Mouse (Mus musculus) bone marrow, adult 2 months (tissue): Measurements from ENCODE around the gene Gjc1. TPM values are rescaled to one million over a fixed set of nuclear protein-coding genes. Genes with fewer than 3 reads are reported as not detected.

Experiments used
- H3K27ac ChIP-seq: fragments of 200-500 bp; 2 replicates; pipeline ENCODE4 v1.5.1; 2012; ENCODE audit warnings: low read depth, mild to moderate bottlenecking, control low read depth, inconsistent platforms, low read length; ENCODE audit not compliant: control insufficient read depth, poor library complexity, insufficient read depth
- H3K4me1 ChIP-seq: fragments of 200-500 bp; 2 replicates; pipeline ENCODE4 v1.6.1; 2011; ENCODE audit warnings: low read length; ENCODE audit not compliant: control insufficient read depth, insufficient read depth
- H3K4me3 ChIP-seq: fragments of 200-500 bp; replicated peaks from 2 replicates; pipeline ENCODE3; 2011; ENCODE audit warnings: mild to moderate bottlenecking, low read depth, low read length, control low read depth; ENCODE audit not compliant: control insufficient read depth
- CTCF ChIP-seq: fragments of 200-500 bp; IDR thresholded peaks from 2 replicates; pipeline ENCODE4 v1.5.1; 2011; ENCODE audit warnings: low read length, control low read depth; ENCODE audit not compliant: control insufficient read depth, insufficient read depth
- POLR2A ChIP-seq: fragments of 200-500 bp; IDR thresholded peaks from 2 replicates; pipeline ENCODE4 v1.6.1; 2011; ENCODE audit warnings: low read depth, mild to moderate bottlenecking, control low read depth, low read length, borderline replicate concordance; ENCODE audit not compliant: control insufficient read depth
- WGBS: fragments of 180-500 bp; shearing (Covaris S2); methylation state at CpG from one replicate; pipeline ENCODE4 v1.1.7; 2018; 5-methylcytosine and 5-hydroxymethylcytosine counted together
- polyA plus RNA-seq: library from polyadenylated mRNA; stranded (reverse); fragments of >200 nt; gene quantifications from 2 replicates; pipeline ENCODE4 v1.2.4, GENCODE M21; 2011; ENCODE audit warnings: low replicate concordance; ENCODE audit not compliant: missing spikeins, insufficient read depth, insufficient read length

The Gjc1 gene
- polyA plus RNA-seq, 1 experiment: 3.4 TPM

DNA sequence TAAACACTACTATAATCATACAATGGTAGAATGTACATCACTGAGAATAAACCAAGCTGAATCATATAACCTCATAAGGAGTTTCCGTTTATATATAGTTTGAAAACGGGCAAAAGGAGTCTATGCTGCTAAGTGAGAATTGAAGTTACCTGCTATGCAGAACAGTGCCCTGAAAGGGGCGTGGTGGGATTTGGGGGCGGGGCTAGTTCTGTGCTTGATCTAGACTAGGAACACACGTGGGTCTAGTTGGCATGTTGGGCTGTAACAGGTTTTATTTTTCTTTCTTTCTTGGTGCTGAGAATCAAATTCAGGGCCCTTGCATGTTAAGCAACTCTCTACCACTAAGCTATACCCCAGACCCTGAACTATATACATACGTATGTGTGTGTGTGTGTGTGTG, 1.7 kb upstream of the Gjc1 start:
- Histone ChIP-seq H3K4me1 (no peaks in the 10 kb centered on the region; the same call in 1 of the 2 replicates), H3K4me3 (no peak overlapping the region), H3K27ac (no peak overlapping the region)
- 43% methylated on average over 6 of the region's 6 CpGs for WGBS
- TF ChIP-seq POLR2A: no peak
- TF ChIP-seq CTCF: no peak

DNA sequence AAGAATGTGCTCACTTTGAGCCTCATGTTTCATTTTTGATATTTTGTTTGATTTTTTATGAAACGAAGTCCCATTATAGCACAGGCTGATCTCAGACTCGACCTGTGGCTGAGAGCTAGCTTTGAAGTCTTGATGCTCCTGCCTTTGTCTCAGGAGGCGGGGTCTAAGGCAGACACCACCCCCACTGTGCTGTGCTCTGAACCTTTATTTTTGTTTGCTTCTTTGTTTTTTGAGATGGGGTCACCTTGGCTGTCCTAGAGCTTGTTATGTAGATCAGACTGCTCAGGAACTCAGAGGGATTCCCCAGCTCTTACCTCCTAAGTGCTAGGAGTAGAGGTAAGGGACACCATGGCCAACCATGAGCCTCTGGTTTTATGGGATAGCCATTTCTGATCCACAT, 932 bp upstream of the Gjc1 start:
- no peak overlapping the region for H3K4me3 ChIP-seq
- WGBS: 34% methylated on average over 3 of the region's 3 CpGs
- TF ChIP-seq CTCF: no peak
- TF ChIP-seq POLR2A: no peak
- no peaks in the 10 kb centered on the region; the same call in 1 of the 2 replicates for H3K4me1 ChIP-seq
- no peak overlapping the region for H3K27ac ChIP-seq

DNA sequence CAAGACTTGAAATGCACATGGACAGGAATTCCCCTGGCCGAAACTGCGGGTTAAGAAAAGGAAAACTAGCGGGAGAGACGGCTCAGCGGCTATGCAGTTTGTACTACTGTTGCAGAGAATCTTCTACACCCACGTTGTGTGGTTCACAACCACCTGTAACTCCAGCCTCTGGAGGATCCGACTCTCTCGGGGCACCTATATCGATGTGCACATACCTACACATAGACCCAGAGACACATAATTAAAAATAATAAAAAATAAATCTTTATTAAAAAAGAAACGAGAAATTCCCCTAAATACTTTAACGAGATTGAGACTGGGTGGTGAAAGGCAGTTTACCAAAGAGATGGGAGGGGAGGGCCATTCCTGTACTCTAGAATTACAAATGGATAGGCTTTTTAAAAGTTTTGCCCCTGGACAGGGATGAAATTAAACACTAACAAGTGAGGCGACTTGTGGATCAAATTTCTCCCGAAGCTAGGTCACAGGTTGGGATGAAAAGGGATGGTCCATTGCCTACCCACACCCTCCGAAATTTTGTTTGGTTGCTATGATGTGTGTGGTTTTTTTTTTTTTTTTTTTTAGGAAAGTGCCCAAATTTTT, 384 bp upstream of the Gjc1 start:
- no peak overlapping the region for H3K4me3 ChIP-seq
- TF ChIP-seq CTCF (no peak), POLR2A (no peak)
- 8% methylated on average over 14 of the region's 14 CpGs for WGBS
- H3K27ac ChIP-seq: no peak overlapping the region
- H3K4me1 ChIP-seq: no peaks in the 10 kb centered on the region; the same call in 1 of the 2 replicates

DNA sequence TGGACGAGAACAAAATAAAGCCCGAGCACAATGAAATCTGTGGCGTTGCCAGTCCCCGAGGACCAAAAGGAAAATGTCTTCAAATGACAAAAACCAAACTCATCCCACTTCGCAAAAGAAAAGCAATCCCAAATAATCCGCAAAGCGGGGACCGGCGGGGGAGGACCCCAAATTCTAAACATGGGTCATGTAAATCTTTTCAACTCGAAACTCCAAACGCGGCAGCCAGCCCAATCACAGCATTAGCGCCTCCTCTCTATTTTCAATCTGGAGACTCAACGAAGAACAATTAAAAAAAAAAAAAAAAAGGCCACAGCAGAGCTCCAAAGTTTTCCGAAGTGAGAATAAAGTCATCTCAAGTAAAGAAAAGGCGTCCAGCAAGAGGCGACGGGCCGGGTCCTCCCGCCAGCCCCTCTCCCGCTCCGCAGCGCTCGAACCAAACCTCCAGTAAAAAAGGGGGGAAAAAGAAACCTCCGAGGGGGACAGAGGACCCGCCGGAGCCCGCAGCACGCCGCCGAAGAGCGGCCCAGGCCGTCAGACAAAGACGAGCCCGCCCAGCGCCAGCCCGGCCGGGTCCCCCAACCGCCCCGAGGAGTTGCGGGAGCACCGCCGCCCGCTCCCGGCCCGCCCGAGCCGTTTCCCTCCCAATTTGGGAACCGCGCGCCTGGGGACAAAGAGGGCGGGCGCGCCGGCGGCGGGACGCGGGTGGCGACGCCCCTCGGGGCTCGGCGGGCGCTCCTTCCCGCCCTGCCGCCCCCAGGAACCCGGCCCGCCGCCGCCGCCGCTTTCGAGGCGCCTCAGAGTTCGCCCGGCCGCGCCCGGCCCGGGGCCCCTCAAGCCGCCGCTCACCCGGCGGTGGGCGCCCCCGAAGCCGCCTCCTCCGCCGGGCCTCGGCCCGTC, 1.1 kb downstream of the Gjc1 start:
- Histone ChIP-seq H3K4me3 (no peak overlapping the region), H3K27ac (no peak overlapping the region; the same call in 1 of the 2 replicates), H3K4me1 (no peaks in the 10 kb centered on the region; the same call in 1 of the 2 replicates)
- TF ChIP-seq CTCF (no peak), POLR2A (no peak)
- WGBS: 1% methylated on average over 66 of the region's 92 CpGs

DNA sequence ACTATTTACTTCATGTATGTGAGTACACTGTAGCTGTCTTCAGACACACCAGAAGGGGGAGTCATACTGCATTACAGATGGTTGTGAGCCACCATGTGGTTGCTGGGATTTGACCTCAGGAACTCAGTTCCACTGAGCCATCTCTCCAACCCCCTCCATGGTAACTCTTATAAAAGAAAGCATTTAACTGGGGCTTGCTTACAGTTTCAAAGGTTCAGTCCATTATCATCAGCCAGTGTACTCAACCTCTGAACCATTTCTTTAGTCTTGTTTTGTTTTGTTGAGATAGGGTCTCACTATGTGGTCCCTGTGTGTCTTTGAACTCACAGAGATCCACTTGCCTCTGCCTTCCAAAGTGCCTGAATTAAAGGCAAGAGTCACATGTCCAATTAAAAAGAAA, 4.6 kb downstream of the Gjc1 start:
- Histone ChIP-seq H3K4me1 (no peaks in the 10 kb centered on the region), H3K4me3 (no peak overlapping the region), H3K27ac (no peak overlapping the region)
- TF ChIP-seq CTCF (no peak), POLR2A (no peak)

DNA sequence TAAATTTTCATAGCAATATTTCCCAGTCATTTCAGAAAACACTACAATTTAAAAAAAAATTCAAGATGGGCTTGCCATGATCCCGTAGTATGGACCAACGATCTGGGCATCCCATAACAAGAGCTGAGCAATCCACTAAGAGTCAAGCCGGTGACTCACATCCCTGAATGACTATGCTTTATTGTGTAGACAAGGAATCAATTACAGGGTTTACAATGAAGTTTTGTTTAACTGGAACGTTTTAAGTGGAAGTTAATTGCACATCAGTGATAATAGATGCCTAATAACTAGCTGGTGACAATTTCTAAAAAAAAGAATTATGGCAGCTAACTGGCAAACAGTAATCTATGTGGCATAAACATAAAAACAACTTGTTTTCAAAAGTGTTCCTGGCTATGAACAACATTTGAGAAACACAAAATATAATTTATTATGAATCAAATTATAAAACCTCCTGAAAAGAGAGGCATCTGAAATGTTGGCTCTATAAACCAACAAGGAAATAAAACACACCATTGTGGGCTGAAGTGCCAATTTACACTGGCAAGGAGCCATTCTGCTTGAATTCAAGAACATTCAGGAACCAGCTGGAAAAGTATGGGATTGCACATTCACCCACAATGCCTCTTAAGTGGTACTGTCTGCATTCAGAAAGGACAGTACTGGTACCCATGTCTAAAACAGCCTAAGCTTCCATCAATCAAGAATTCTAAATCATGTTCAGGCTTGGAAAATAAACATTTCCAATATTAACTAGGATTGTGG, 8.6 kb downstream of the Gjc1 start:
- 66% methylated on average over 4 of the region's 4 CpGs for WGBS
- Histone ChIP-seq H3K27ac (no peak overlapping the region), H3K4me3 (no peak overlapping the region), H3K4me1 (no peaks in the 10 kb centered on the region)
- no peak for TF ChIP-seq POLR2A
- no peak for TF ChIP-seq CTCF

DNA sequence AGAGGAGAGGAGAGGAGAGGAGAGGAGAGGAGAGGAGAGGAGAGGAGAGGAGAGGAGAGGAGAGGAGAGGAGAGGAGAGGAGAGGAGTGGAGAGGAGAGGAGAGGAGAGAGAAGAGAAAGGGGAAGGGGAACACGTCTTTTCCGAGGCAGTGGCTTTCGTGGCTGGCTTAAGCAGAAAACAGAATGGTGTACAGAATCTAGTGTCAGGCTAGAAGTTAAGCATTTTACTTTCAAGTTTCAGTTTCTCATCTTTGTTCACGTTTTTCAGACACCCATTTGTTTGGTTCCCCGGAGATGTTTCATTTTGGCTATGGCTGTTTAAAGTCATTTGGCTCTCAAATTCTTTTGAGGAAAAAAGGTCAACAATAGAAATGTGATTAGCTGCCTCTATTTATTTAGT, 11.3 kb downstream of the Gjc1 start:
- no peaks in the 10 kb centered on the region for H3K4me1 ChIP-seq
- no peak overlapping the region for H3K27ac ChIP-seq
- H3K4me3 ChIP-seq: no peak overlapping the region
- WGBS: 9% methylated on average over 5 of the region's 5 CpGs
- TF ChIP-seq CTCF: no peak
- TF ChIP-seq POLR2A: no peak

DNA sequence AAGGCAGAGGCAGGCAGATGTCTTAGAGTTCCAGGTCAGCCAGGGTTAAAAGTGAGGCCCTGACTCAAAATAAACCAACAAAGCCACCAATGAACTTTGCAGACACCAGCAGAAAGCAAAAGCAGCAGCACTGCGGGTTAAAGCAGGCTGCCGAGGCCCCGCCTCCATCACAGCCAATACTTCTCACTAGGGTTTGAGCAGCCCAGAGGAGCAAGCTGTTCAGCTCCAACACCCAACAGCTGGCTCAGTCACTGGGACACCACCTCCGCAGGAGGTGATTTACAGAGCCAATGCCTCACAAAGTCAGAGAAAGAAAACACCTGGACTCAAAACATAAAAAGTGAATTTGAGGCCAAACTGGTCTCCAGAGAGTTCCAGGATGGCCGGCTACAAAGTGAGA, 16.0 kb downstream of the Gjc1 start:
- TF ChIP-seq POLR2A: no peak
- no peak for TF ChIP-seq CTCF
- Histone ChIP-seq H3K27ac (no peak overlapping the region), H3K4me1 (no peaks in the 10 kb centered on the region), H3K4me3 (no peak overlapping the region)
- WGBS: 74% methylated on average over 5 of the region's 5 CpGs
